Comparison of ENCODE assay signal across 14 mouse cellular contexts in the genomic region with DNA sequence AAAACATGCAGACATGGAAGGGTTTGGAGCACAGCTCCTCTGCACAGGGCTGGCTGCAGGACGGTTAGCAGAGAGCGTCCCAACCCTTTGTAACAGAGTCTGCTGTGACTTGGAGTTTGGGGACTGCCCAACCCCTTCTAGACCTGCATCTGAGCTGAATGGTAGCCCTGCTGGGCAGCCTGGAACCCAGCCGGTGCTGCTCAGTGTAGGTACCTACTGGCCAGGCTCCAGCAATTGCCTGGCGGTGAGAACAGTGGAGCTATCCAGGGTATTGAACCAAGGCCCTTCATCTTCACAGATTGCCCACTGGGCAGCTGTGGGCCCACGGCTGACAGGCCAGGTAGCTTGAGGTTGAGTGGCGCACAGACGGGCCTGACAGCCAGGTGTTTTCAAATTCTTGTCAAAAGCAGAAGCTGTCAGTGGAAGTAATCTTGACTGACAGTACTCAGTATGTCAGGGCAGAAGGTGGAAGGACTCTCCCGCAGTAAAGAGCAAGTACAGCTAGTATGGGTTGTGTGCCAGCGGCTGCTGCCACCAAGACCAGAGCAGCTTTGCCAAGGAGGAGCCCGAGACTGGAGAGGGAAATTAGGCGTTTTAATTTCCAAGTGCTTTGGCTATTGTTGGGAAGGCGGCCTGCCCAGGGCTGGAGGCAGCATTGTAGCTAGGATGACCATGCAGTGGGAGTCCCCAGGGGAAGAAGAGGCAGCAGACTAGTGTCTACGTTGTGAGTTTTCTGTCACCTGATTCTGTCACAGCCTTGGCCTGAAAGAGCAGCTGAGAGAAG. TPM values are rescaled to one million over a fixed set of nuclear protein-coding genes. Genes with fewer than 3 reads are reported as not detected.
DNase-seq lines count a peak whose midpoint lies in the region; ATAC-seq and TF ChIP-seq lines count a peak whose summit lies in the region.
"Had no signal": no experiment of that assay in that cellular context is flagged by ENCODE, and none has a peak within 500 bp of the region (broad histone marks: within the 10 kb centered on the region; RNA-seq: fewer than 3 reads in every experiment).

No protein-coding gene starts in this region.

- no peak for ATAC-seq in kidney, embryonic 15.5 days (replicated peaks; ENCODE audit: low FRiP score)
- ATAC-seq: Patski had no signal

- no peak overlapping the region for H3K4me2 ChIP-seq in kidney, embryonic 15.5 days
- H3K4me2 ChIP-seq: limb, embryonic 12.5 days had no signal

- peaks cover 91% of the 10 kb centered on the region for H3K36me3 ChIP-seq in kidney, embryonic 15.5 days

- peak overlapping the region; percentile 36 for H3K4me3 ChIP-seq in gastrocnemius, adult 2 months
- no peak overlapping the region for H3K4me3 ChIP-seq in kidney, embryonic 15.5 days (replicated peaks)
- H3K4me3 ChIP-seq: limb, embryonic 12.5 days had no signal

- H3K27me3 ChIP-seq in kidney, embryonic 15.5 days: no peaks in the 10 kb centered on the region
- H3K27me3 ChIP-seq: limb, embryonic 12.5 days; Patski had no signal

- WGBS in kidney, embryonic 15.5 days: 75% methylated on average over 13 of the region's 13 CpGs

- peak; percentile 46 for DNase-seq in gastrocnemius, adult 2 months
- no peak for DNase-seq in gastrocnemius, postnatal 36 days
- no peak for DNase-seq in kidney, adult 11 months
- peak; percentile 61 for DNase-seq in brain, adult 2 months (ENCODE audit: low read depth, low spot score)
- peak; percentile 56 to 63 for DNase-seq in cerebellum, postnatal 36 days
- DNase-seq in adrenal gland, adult 8-10 months: no peak
- no peak for DNase-seq in thymus, adult 18-20 months
- DNase-seq: adrenal gland, postnatal 10 days; gastrocnemius, postnatal 14 days; right cerebral cortex, postnatal 4 days; thymus, adult 2 months had no signal

- H3K9me3 ChIP-seq in kidney, embryonic 15.5 days (replicated peaks): no peaks in the 10 kb centered on the region
- H3K9me3 ChIP-seq: limb, embryonic 12.5 days had no signal

- no peak overlapping the region for H3K9ac ChIP-seq in kidney, embryonic 15.5 days
- H3K9ac ChIP-seq: limb, embryonic 12.5 days had no signal

- intact Hi-C loops in gastrocnemius, adult 2 months (cut with DNase I): no loop called here
- intact Hi-C loops in gastrocnemius, postnatal 36 days (cut with DNase I): loop anchor here (5.0 kb wide), 1 partner anchor 83 kb away; a partner anchor contains a TSS

- no peaks in the 10 kb centered on the region for H3K4me1 ChIP-seq in kidney, embryonic 15.5 days
- H3K4me1 ChIP-seq: limb, embryonic 12.5 days had no signal

- no peak for TF ChIP-seq CTCF in gastrocnemius, adult 2 months (IDR thresholded peaks at IDR 0.05)

- H3K27ac ChIP-seq in gastrocnemius, adult 2 months: peak overlapping the region; percentile 70
- peak overlapping the region; percentile 28; the same call in 1 of the 2 replicates for H3K27ac ChIP-seq in kidney, embryonic 15.5 days

RNA-seq across cellular contexts. Expression of a gene that starts 27.0 kb away (rescaled TPM):
- total RNA-seq in gastrocnemius, adult 2 months (2021): 1 to 10 TPM; 5.3 to 6.1 TPM
- 1 to 10 TPM; 4.2 to 6.4 TPM for total RNA-seq in gastrocnemius, postnatal 36 days (2021)
- 17.9 and 19.0 TPM in 2 replicates for polyA plus RNA-seq in kidney, embryonic 15.5 days (2015; fragmentation: Nextera tagmentation; extraction: Ambion mirVana)
- 10 to 100 TPM; 13.2 to 19.8 (median 15.1) TPM for total RNA-seq in adrenal gland, adult 8-10 months (2022)

Comparison
In these comparisons a context has a peak if more than half of its experiments do, and no peak if none do; other contexts are left out.
1. DNase-seq: peak in gastrocnemius, adult 2 months (single experiment), brain, adult 2 months (single experiment) and cerebellum, postnatal 36 days (2 of 2); none in gastrocnemius, postnatal 36 days (0 of 2), kidney, adult 11 months (single experiment), adrenal gland, adult 8-10 months (single experiment) and thymus, adult 18-20 months (0 of 2).